Mouse (Mus musculus) forebrain, postnatal 0 days (tissue): ENCODE data around the gene Dnaic2. TPM values are rescaled to one million over a fixed set of nuclear protein-coding genes. Genes with fewer than 3 reads are reported as not detected.

Experiments
- ATAC-seq: fragments of 200-750 bp; cut with Nextera tagmentation; 2 replicates; pipeline ENCODE4 v1.8.0; 2017; ENCODE audit warnings: mild to moderate bottlenecking, moderate library complexity
- DNase-seq: peaks from one replicate; pipeline ENCODE4 v3.0.0-alpha.2; 2015
- H3K27ac ChIP-seq: fragments of 300-500 bp; sonication (generic); 2 replicates; pipeline ENCODE4 v1.5.1; 2014; ENCODE audit warnings: low read depth, mild to moderate bottlenecking, antibody characterized with exemption, low read length, moderate library complexity, mixed read lengths
- H3K27me3 ChIP-seq: fragments of 300-500 bp; sonication (generic); 2 replicates; pipeline ENCODE4 v1.6.1; 2014; ENCODE audit warnings: mild to moderate bottlenecking, low read length, mixed read lengths; ENCODE audit not compliant: insufficient read depth
- H3K36me3 ChIP-seq: fragments of 300-500 bp; sonication (generic); 2 replicates; pipeline ENCODE4 v1.6.1; 2014; ENCODE audit warnings: mild to moderate bottlenecking, moderate library complexity; ENCODE audit not compliant: insufficient read depth
- H3K4me1 ChIP-seq: fragments of 300-500 bp; sonication (generic); 2 replicates; pipeline ENCODE4 v1.6.1; 2014; ENCODE audit warnings: antibody characterized with exemption; ENCODE audit not compliant: insufficient read depth
- H3K4me2 ChIP-seq: fragments of 300-500 bp; sonication (generic); 2 replicates; pipeline ENCODE4 v1.6.1; 2014; ENCODE audit warnings: low read depth, mild to moderate bottlenecking, moderate library complexity
- H3K4me3 ChIP-seq: fragments of 300-500 bp; sonication (generic); 2 replicates; pipeline ENCODE4 v1.5.1; 2014; ENCODE audit warnings: low read depth, low read length, mixed read lengths
- H3K9ac ChIP-seq: fragments of 300-500 bp; sonication (generic); 2 replicates; pipeline ENCODE4 v1.6.1; 2014; ENCODE audit warnings: mild to moderate bottlenecking
- H3K9me3 ChIP-seq: fragments of 300-500 bp; sonication (generic); 2 replicates; pipeline ENCODE4 v1.6.1; 2016; ENCODE audit warnings: low read length
- CTCF ChIP-seq: sonication (generic); IDR thresholded peaks from 2 replicates; pipeline ENCODE4 v1.5.1; 2016; ENCODE audit warnings: antibody characterized with exemption, control low read depth, low read depth
- WGBS: fragments of 180-500 bp; shearing (Covaris S2); extraction: QIAGEN DNeasy Blood & Tissue Kit; methylation state at CpG from one replicate; pipeline ENCODE4 v1.1.7; 2014; 5-methylcytosine and 5-hydroxymethylcytosine counted together
- polyA plus RNA-seq: library from polyadenylated mRNA; unstranded; fragments of >200 nt; fragmentation: Nextera tagmentation; extraction: Ambion mirVana; gene quantifications from 2 replicates; pipeline ENCODE4 v1.2.1, GENCODE M21; 2015
- total RNA-seq: library from RNA; depleted of rRNA; stranded (reverse); fragments of >200 nt; gene quantifications from 2 replicates; pipeline ENCODE4 v1.2.3, GENCODE M21; 2014

Gene Dnaic2
- total and polyA plus RNA-seq, 2 experiments from 2014 or later = 4.4 to 8.9 TPM

GRCm38 (mm10) chr11:114745134-114745533, 17.9 kb downstream of the Dnaic2 start:
- Histone ChIP-seq H3K9me3 (no peaks in the 10 kb centered on the region), H3K4me2 (peak overlapping the region; percentile 42), H3K4me3 (peak overlapping the region; percentile 0; the same call in 1 of the 2 replicates), H3K27ac (no peak overlapping the region), H3K27me3 (no peaks in the 10 kb centered on the region), H3K4me1 (no peaks in the 10 kb centered on the region), H3K9ac (0 out of 2 replicates have a peak overlapping the region, but pooled peaks have one; percentile 22), H3K36me3 (no peaks in the 10 kb centered on the region)
- DNase-seq = peak; percentile 94
- TF ChIP-seq CTCF = peak; percentile 99
- ATAC-seq = peak; percentile 77
- 1% methylated on average over 12 of the region's 12 CpGs for WGBS

- H3K4me3 ChIP-seq = no peak overlapping the region
- no peaks in the 10 kb centered on the region for H3K9me3 ChIP-seq
- H3K4me2 ChIP-seq = no peak overlapping the region
- no peaks in the 10 kb centered on the region for H3K4me1 ChIP-seq
- no peak for DNase-seq
- TF ChIP-seq CTCF = no peak
- no peaks in the 10 kb centered on the region for H3K36me3 ChIP-seq
- H3K27ac ChIP-seq = no peak overlapping the region
- no peak overlapping the region for H3K9ac ChIP-seq
- no peak for ATAC-seq
- WGBS = 85% methylated on average over 12 of the region's 12 CpGs
- no peaks in the 10 kb centered on the region for H3K27me3 ChIP-seq
Observed at GRCm38 (mm10) chr11:114747564-114748138, 20.4 kb downstream of the Dnaic2 start.

DNA sequence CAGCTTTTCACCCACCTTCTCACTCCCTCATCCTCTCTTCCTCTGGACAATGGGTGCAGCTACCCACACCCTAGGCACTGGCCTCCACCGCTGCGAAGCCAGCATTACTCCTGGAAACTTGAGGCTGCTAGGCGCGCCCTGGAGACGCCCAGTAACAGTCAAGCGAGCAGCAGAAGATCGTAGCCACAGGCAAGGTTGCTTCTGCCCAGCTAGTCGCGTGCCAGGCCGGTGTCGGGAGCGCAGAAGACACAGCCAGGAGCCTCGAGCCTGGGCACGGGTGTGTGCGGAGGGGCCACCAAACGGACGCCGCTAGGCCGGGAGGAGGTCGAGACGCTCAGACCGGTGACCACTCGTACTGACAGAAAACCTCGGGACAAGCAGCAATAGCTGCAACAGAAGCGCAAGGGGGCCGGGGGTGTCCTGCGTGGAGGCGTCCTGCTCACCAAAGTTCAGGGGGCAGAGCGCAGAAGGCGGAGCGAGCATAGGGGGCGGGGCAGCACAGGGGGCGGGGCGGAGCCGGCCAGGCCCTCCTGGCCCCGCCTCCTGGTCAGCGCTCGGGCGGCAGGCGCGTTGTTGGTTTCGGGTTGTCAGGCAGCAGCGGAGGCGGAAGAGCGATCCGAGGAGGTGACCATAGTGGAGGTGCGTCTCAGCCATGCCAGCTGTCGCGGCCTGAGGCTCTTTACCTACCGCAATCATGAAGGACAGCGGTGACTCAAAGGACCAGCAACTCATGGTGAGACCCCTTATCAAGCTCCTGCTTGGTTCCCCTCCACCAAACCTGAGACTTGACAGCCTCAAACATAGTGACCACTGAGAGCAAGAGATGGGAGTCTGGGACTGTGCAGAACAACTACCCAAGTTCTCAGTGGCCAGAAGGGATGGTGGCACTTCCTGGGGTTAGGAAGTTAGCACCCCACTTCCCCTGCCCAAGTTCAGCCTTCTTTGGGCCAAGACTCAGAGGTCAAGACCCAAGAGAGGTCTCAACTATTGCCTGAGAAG, 37.9 kb downstream of the Dnaic2 start, which contains the start of gene Kif19a:
TSS of gene Kif19a (plus strand) at position 569 of the 999 bp plus-strand sequence.
- Histone ChIP-seq H3K9ac (peak within 1 kb of the TSS; percentile 43; the same call in 1 of the 2 replicates), H3K4me2 (peak within 1 kb of the TSS; percentile 88), H3K4me3 (peak within 1 kb of the TSS; percentile 37), H3K27me3 (peaks cover 7% of the 10 kb centered on the region; the same call in 1 of the 2 replicates), H3K4me1 (peaks cover 7% of the 10 kb centered on the region), H3K9me3 (no peaks in the 10 kb centered on the region), H3K27ac (no peak within 1 kb of the TSS), H3K36me3 (no peaks in the 10 kb centered on the region)
- TF ChIP-seq CTCF = no peak
- DNase-seq (no peak), ATAC-seq (peak; percentile 34)
- 4% methylated on average over 48 of the region's 51 CpGs for WGBS

DNA sequence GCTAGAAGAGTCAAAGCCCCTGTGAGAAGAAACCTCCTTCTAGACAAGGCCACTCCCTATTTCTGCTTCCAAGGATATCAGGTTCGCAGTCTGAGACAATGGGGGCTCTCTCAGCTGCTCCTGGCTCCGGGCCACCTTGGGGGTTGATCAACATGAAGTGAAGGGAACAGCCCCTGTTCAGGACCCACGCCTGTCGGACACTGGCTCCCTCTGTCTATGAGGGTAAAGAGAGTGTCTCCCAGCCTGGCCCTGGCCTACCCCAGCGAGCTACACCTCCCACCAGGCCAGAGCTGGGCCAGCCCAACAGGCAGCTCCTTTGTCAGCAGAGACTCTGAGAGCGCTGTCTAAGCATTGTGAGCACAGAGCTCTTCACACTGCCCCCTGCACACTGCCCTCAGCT, 42.7 kb downstream of the Dnaic2 start:
- H3K36me3 ChIP-seq = no peaks in the 10 kb centered on the region
- peaks cover 7% of the 10 kb centered on the region; the same call in 1 of the 2 replicates for H3K27me3 ChIP-seq
- H3K9me3 ChIP-seq = no peaks in the 10 kb centered on the region
- H3K9ac ChIP-seq = no peak overlapping the region
- no peak overlapping the region for H3K4me2 ChIP-seq
- no peak overlapping the region for H3K4me3 ChIP-seq
- TF ChIP-seq CTCF = no peak
- H3K4me1 ChIP-seq = peaks cover 5% of the 10 kb centered on the region
- ATAC-seq (peak; percentile 54), DNase-seq (no peak)
- 35% methylated on average over 6 of the region's 6 CpGs for WGBS
- no peak overlapping the region for H3K27ac ChIP-seq

DNA sequence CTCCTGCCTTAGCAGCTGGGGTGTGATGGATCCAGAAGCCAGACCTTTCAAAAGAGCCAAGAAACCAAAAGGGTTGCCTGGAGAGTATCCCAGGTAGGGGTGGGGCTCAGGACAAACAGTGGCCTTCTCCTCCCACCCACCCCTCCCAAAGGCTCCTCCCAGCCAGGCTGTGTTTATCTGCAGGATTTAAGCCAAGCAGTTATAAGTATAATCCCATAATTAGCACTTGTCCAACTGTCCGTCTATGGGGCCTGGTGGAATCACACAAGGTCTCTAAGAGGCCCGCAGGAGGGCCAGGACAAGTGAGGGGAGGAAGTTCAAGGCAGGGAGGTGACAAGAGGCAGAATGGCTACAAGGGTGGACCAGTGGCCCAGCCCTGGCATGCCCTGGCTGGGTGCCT, 44.7 kb downstream of the Dnaic2 start:
- no peaks in the 10 kb centered on the region for H3K36me3 ChIP-seq
- WGBS = 58% methylated on average over 2 of the region's 2 CpGs
- no peaks in the 10 kb centered on the region for H3K9me3 ChIP-seq
- H3K4me2 ChIP-seq = no peak overlapping the region
- H3K27ac ChIP-seq = no peak overlapping the region
- DNase-seq = no peak
- H3K9ac ChIP-seq = no peak overlapping the region
- no peak for ATAC-seq
- no peaks in the 10 kb centered on the region for H3K27me3 ChIP-seq
- no peak for TF ChIP-seq CTCF
- no peaks in the 10 kb centered on the region for H3K4me1 ChIP-seq
- H3K4me3 ChIP-seq = no peak overlapping the region

DNA sequence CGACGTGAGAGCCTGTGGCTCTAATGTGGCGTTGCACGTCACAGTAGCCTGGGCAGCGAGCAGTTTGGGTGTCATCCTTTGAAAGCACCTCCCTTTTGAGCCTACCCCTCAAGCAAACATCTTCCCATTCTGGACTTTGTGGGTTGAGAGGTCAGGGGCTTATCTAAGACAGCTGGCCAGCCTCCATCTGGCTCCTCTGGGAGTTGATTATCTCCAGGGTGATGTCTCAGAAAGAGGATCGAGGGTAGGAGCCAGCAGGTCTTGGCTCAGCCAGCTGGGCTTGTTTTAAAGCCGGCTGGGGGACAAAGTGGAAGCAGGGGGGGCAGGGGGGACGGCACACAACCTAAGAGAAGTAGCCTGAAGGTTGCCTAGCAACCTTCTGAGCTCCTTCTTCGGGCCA, 52.9 kb downstream of the Dnaic2 start:
- DNase-seq (no peak), ATAC-seq (no peak)
- Histone ChIP-seq H3K27ac (no peak overlapping the region), H3K4me3 (no peak overlapping the region), H3K36me3 (no peaks in the 10 kb centered on the region), H3K27me3 (no peaks in the 10 kb centered on the region), H3K9me3 (no peaks in the 10 kb centered on the region), H3K9ac (no peak overlapping the region), H3K4me1 (no peaks in the 10 kb centered on the region), H3K4me2 (no peak overlapping the region)
- TF ChIP-seq CTCF = no peak
- 49% methylated on average over 9 of the region's 9 CpGs for WGBS
